Mouse (Mus musculus): ENCODE results near the gene Sh2d6. TPM values are rescaled to one million over a fixed set of nuclear protein-coding genes. Genes with fewer than 3 reads are reported as not detected.
A peak's percentile ranks its signal among the peaks of the same experiment; 100 is the strongest.

Gene Sh2d6
- polyA plus RNA-seq, 1 experiment from 2014 or later: not detected

DNA sequence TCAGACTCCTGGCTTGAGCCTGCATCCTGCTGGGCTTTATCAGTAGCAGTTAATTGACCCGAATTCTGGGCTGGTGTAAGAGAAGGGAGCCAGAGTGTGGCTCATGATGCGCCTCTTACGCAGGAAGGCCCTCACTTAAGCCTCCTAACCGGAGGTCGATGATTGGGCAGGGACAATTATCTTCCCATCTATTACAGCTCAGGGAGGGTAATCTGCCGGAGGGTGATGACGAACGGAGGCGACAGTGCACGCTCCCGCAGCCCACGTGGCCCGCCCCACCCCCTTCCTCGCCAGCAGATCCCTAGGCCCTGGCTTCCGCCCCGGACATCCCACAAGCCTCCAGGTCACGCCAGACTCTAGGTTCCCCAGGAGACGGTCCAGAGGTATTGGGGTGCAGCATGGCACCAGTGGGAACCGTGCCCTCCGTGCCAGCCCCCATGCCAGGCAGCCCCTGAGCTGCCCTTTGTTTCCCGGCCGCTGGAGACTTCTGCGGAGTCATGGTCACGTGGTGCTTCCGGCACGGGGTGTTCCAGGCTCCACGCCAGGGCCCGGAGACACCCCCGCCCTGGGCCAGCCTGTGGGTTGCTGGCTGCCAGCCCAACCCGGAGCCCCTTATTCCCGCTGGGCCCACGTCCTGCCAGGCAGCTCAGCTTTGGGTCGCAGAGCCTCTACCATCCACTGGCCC lies 9.0 kb downstream of the Sh2d6 start:
- H3K27ac ChIP-seq: peak overlapping the region; percentile 83
- no peaks in the 10 kb centered on the region for H3K9me3 ChIP-seq (replicated peaks; ENCODE audit: low read length)
- ATAC-seq (replicated peaks; ENCODE audit: low FRiP score, low read depth) (peak; percentile 80), DNase-seq (ENCODE audit: low spot score) (peak; percentile 81)
- WGBS: 7% methylated on average over 33 of the region's 33 CpGs
- no peak for TF ChIP-seq CTCF (IDR thresholded peaks at IDR 0.05; ENCODE audit: low read depth)
- H3K4me3 ChIP-seq (replicated peaks; ENCODE audit: low read depth, low read length): 0 out of 2 replicates have a peak overlapping the region, but pooled peaks have one; percentile 6
- peak overlapping the region; percentile 47 for H3K9ac ChIP-seq (ENCODE audit: low read depth, low read length)
- H3K36me3 ChIP-seq (ENCODE audit: insufficient read depth, low read length): no peaks in the 10 kb centered on the region
- peaks cover 22% of the 10 kb centered on the region for H3K4me1 ChIP-seq (replicated peaks; ENCODE audit: insufficient read depth, low read length)
- H3K4me2 ChIP-seq (ENCODE audit: low read length): peak overlapping the region; percentile 45
- no peaks in the 10 kb centered on the region for H3K27me3 ChIP-seq (ENCODE audit: insufficient read depth, low read length)

DNA sequence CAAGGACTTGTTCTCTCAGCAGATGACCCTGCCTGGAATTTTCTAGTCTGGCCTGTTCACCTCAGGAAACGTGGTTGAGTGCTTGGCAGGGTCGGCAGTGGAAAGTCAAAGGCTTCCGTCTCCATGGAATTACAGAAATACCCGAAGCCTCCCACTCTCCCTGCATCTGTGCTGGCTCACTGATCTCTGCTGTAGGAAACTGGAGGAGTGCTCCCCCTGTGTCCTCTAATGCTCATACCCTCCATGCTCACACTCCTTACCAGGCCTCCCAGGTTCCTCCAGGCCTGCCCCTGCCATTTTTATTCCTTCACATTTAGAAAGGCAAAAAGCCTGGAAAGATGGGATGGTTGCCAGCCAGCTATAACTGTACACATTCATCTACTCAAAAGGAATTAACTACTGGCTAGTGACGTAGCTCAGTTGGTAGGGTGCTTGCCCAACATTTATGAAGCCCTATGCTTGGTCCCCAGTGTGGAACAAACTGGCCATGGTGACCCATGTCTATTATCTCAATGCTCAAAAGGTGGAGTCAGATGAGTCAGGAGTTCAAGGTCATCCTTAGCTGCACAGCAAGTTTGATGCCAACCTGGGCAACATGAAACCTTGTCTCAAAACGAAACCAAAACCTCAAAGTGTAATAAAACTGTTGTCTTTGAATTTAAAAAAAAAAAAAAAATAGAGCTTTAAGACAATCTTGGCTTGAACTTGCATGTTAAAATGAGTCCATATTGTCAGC lies 10.7 kb downstream of the Sh2d6 start:
- peak overlapping the region; percentile 64; the same call in 1 of the 2 replicates for H3K27ac ChIP-seq
- 24% methylated on average over 6 of the region's 6 CpGs for WGBS
- no peaks in the 10 kb centered on the region for H3K9me3 ChIP-seq (replicated peaks; ENCODE audit: low read length)
- TF ChIP-seq CTCF (IDR thresholded peaks at IDR 0.05; ENCODE audit: low read depth): peak; percentile 43; the same call in 1 of the 2 replicates
- H3K9ac ChIP-seq (ENCODE audit: low read depth, low read length): 0 out of 2 replicates have a peak overlapping the region, but pooled peaks have one; percentile 18
- H3K27me3 ChIP-seq (ENCODE audit: insufficient read depth, low read length): no peaks in the 10 kb centered on the region
- peaks cover 22% of the 10 kb centered on the region for H3K4me1 ChIP-seq (replicated peaks; ENCODE audit: insufficient read depth, low read length)
- 0 out of 2 replicates have a peak, but pooled peaks have one; percentile 38 for ATAC-seq (replicated peaks; ENCODE audit: low FRiP score, low read depth)
- H3K36me3 ChIP-seq (ENCODE audit: insufficient read depth, low read length): no peaks in the 10 kb centered on the region
- no peak overlapping the region for H3K4me2 ChIP-seq (ENCODE audit: low read length)
- DNase-seq (ENCODE audit: low spot score): peak; percentile 81
- no peak overlapping the region for H3K4me3 ChIP-seq (replicated peaks; ENCODE audit: low read depth, low read length)

DNA sequence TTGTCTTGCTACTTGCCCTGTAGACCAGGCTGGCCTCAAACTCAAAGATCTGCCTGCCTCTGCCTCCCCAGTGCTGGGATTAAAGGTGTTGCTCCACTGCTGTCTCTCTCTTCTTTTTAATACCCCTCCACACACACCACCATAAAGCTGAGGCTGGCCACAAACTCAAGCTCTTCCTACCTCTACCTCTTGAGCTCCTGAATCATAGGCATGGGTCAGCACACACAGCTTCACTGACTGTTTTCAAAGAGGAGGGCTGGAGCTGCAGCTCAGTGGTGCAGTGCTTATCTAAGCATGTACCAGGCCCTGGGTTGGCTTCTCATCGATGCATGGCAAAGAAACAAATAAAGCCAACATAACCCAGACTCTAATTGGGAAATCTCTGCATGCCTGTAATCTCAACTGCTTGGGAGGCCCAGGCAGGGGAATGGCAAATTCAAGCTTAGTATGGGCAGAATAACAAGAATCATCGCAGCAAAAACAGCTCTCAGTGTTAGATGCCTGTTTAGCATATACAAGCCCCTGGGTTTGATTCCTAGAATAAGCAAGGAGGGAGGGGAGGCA lies 11.6 kb downstream of the Sh2d6 start:
- no peaks in the 10 kb centered on the region for H3K36me3 ChIP-seq (ENCODE audit: insufficient read depth, low read length)
- no peaks in the 10 kb centered on the region for H3K27me3 ChIP-seq (ENCODE audit: insufficient read depth, low read length)
- DNase-seq (ENCODE audit: low spot score): no peak
- no peak overlapping the region for H3K4me3 ChIP-seq (replicated peaks; ENCODE audit: low read depth, low read length)
- H3K9ac ChIP-seq (ENCODE audit: low read depth, low read length): 0 out of 2 replicates have a peak overlapping the region, but pooled peaks have one; percentile 18
- 44% methylated on average over 2 of the region's 2 CpGs for WGBS
- H3K4me2 ChIP-seq (ENCODE audit: low read length): no peak overlapping the region
- TF ChIP-seq CTCF (IDR thresholded peaks at IDR 0.05; ENCODE audit: low read depth): no peak
- H3K4me1 ChIP-seq (replicated peaks; ENCODE audit: insufficient read depth, low read length): peaks cover 22% of the 10 kb centered on the region
- H3K27ac ChIP-seq: peak overlapping the region; percentile 64
- no peak for ATAC-seq (replicated peaks; ENCODE audit: low FRiP score, low read depth)
- H3K9me3 ChIP-seq (replicated peaks; ENCODE audit: low read length): no peaks in the 10 kb centered on the region

DNA sequence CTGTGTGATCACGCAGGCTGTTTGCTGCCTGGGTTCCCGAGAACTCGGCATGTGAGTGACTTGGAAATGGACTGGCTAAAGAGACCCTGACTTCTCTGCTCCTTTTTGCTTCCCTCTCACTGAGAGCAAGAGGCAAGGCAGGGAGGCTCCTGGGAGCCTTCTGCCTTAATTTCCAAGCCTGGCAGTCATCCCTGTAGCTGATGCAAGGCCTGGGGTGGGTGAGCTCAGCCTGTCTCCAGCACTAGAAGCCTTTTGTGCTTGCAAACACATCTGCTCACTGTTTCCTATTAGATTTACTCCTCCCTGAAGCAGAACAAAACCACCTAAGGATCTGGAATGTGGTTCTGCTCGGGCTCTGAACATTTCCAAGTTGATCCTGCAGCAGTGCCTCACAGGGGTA lies 12.9 kb downstream of the Sh2d6 start:
- TF ChIP-seq CTCF (IDR thresholded peaks at IDR 0.05; ENCODE audit: low read depth): no peak
- H3K36me3 ChIP-seq (ENCODE audit: insufficient read depth, low read length): no peaks in the 10 kb centered on the region
- 82% methylated on average over 4 of the region's 4 CpGs for WGBS

DNA sequence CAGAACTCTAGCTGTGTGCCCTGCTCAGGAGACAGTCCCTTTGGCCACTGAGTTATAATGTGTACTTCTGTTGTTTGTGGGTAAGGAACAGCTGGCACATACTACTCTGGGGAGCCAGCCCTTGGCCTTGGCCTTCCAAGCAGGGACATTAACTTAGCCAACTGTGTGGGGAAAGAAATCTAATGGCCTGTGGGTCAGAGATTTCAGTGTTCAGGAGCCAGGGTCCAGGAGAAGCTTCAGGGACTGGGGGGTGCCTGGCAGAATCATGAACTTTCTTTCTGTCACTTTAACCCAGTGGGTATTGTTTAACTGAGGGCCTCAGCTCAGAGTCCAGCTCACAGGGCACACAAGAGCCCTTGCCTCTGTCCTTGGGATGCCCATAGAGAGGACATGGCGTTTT lies 15.4 kb downstream of the Sh2d6 start:
- H3K9ac ChIP-seq (ENCODE audit: low read depth, low read length): no peak overlapping the region
- no peak overlapping the region for H3K4me3 ChIP-seq (replicated peaks; ENCODE audit: low read depth, low read length)
- H3K4me1 ChIP-seq (replicated peaks; ENCODE audit: insufficient read depth, low read length): peaks cover 5% of the 10 kb centered on the region; the same call in 1 of the 2 replicates
- no peak for TF ChIP-seq CTCF (IDR thresholded peaks at IDR 0.05; ENCODE audit: low read depth)
- no peak overlapping the region for H3K4me2 ChIP-seq (ENCODE audit: low read length)
- DNase-seq (ENCODE audit: low spot score): no peak
- no peaks in the 10 kb centered on the region for H3K9me3 ChIP-seq (replicated peaks; ENCODE audit: low read length)
- ATAC-seq (replicated peaks; ENCODE audit: low FRiP score, low read depth): no peak
- H3K36me3 ChIP-seq (ENCODE audit: insufficient read depth, low read length): no peaks in the 10 kb centered on the region
- WGBS: 80% methylated on average over 1 of the region's 1 CpGs
- peak overlapping the region; percentile 4; the same call in 1 of the 2 replicates for H3K27ac ChIP-seq
- no peaks in the 10 kb centered on the region for H3K27me3 ChIP-seq (ENCODE audit: insufficient read depth, low read length)

More for the DNA sequence above, 12.9 kb downstream of the Sh2d6 start:
- no peaks in the 10 kb centered on the region for H3K27me3 ChIP-seq (ENCODE audit: insufficient read depth, low read length)
- no peak overlapping the region for H3K27ac ChIP-seq
- no peak for ATAC-seq (replicated peaks; ENCODE audit: low FRiP score, low read depth)
- H3K9ac ChIP-seq (ENCODE audit: low read depth, low read length): no peak overlapping the region
- no peak overlapping the region for H3K4me3 ChIP-seq (replicated peaks; ENCODE audit: low read depth, low read length)
- H3K4me2 ChIP-seq (ENCODE audit: low read length): no peak overlapping the region
- DNase-seq (ENCODE audit: low spot score): no peak
- H3K9me3 ChIP-seq (replicated peaks; ENCODE audit: low read length): no peaks in the 10 kb centered on the region
- H3K4me1 ChIP-seq (replicated peaks; ENCODE audit: insufficient read depth, low read length): peaks cover 22% of the 10 kb centered on the region

DNA sequence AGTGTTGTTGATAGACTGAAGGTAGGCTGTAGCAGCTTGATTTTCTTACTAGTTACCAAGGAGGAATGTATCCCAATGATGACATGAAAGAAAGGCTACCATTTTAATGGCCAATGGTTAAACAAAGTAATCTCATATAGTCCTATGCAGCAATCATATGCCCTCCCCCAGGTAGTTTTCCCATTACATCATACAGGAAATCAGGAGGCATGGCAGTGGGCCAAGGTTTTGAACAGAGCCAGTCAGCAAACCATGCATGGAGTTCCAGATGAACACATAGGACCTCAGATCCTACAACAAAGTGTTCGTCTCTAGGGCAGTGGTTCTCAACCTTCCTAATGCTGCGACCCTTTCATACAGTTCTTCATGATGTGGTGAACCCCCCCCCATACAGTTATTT lies 17.6 kb downstream of the Sh2d6 start:
- WGBS: 76% methylated on average over 2 of the region's 2 CpGs
- DNase-seq (ENCODE audit: low spot score): no peak
- no peak; the same call in 1 of the 2 replicates for ATAC-seq (replicated peaks; ENCODE audit: low FRiP score, low read depth)

More for the DNA sequence above, 17.6 kb downstream of the Sh2d6 start:
- Histone ChIP-seq H3K9me3 (replicated peaks; ENCODE audit: low read length) (no peaks in the 10 kb centered on the region), H3K27ac (no peak overlapping the region), H3K4me2 (ENCODE audit: low read length) (no peak overlapping the region), H3K36me3 (ENCODE audit: insufficient read depth, low read length) (no peaks in the 10 kb centered on the region), H3K9ac (ENCODE audit: low read depth, low read length) (no peak overlapping the region), H3K4me1 (replicated peaks; ENCODE audit: insufficient read depth, low read length) (no peaks in the 10 kb centered on the region), H3K4me3 (replicated peaks; ENCODE audit: low read depth, low read length) (no peak overlapping the region), H3K27me3 (ENCODE audit: insufficient read depth, low read length) (no peaks in the 10 kb centered on the region)
- TF ChIP-seq CTCF (IDR thresholded peaks at IDR 0.05; ENCODE audit: low read depth): no peak

Data from kidney, postnatal 0 days (tissue).